ENCODE assay signal across 8 mouse cellular contexts in the genomic region with DNA sequence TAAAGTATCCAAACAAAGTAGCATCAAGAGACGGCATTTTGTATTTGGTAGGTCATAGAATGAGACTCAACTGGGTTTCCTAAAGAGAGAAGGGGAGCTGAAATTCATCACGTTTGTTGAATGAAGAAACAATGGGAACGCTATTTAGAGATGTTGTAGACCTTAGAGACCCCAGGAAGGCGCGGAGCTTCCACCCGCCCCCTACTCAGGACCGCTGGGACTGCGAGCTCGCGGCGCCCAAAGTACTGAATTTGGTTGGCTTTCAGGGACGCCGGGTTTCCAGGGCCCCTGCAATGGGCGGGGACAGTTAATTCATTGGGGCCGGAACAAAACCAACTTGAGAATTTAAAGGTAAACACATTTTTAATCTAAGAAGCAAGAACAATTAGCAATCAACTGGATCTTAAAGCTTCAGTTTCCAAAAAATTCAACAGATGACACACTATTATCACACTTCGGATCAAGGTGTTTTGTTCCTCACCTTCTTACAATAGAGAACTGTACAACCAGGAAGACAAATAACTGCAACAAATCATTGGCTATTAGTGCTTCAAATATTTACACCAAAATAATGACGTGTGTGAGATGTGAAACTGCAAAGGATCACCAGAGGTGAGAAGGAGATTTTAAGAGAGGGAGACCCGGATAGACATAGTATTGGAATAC. TPM values are rescaled to one million over a fixed set of nuclear protein-coding genes. Genes with fewer than 3 reads are reported as not detected.
DNase-seq lines count a peak whose midpoint lies in the region; ATAC-seq and TF ChIP-seq lines count a peak whose summit lies in the region.

A gene (minus strand): TSS at position 236 of the 666 bp plus-strand sequence.

- no peaks in the 10 kb centered on the region for H3K9me3 ChIP-seq in forebrain, embryonic 12.5 days
- no peaks in the 10 kb centered on the region for H3K9me3 ChIP-seq in heart, embryonic 16.5 days (replicated peaks; ENCODE audit: control insufficient read depth, low read length)
- H3K9me3 ChIP-seq in liver, postnatal 0 days (ENCODE audit: low read length) = no peaks in the 10 kb centered on the region
- H3K9me3 ChIP-seq in neural tube, embryonic 14.5 days (ENCODE audit: control insufficient read depth, low read length) = no peaks in the 10 kb centered on the region

- peak within 1 kb of the TSS; percentile 93 for H3K27ac ChIP-seq in forebrain, embryonic 12.5 days
- H3K27ac ChIP-seq in heart, embryonic 16.5 days (ENCODE audit: low read length) = peak within 1 kb of the TSS; percentile 87
- H3K27ac ChIP-seq in liver, postnatal 0 days (ENCODE audit: low read depth) = peak within 1 kb of the TSS; percentile 75
- peak within 1 kb of the TSS; percentile 90 for H3K27ac ChIP-seq in neural tube, embryonic 14.5 days (ENCODE audit: low read depth, low read length)

- TF ChIP-seq EP300 in liver, postnatal 0 days (IDR thresholded peaks at IDR 0.05; ENCODE audit: low read depth) = 0 out of 2 replicates have a peak, but pooled peaks have one; percentile 23

- peak within 1 kb of the TSS; percentile 61 for H3K4me3 ChIP-seq in forebrain, embryonic 12.5 days (replicated peaks)
- H3K4me3 ChIP-seq in heart, embryonic 16.5 days (ENCODE audit: low read length) = peak within 1 kb of the TSS; percentile 75
- peak within 1 kb of the TSS; percentile 71 for H3K4me3 ChIP-seq in liver, postnatal 0 days (ENCODE audit: low read depth, low read length)
- peak within 1 kb of the TSS; percentile 55 for H3K4me3 ChIP-seq in neural tube, embryonic 14.5 days (ENCODE audit: low read depth, low read length)

- WGBS in forebrain, embryonic 12.5 days = 2% methylated on average over 18 of the region's 18 CpGs
- 2% methylated on average over 18 of the region's 18 CpGs for WGBS in heart, embryonic 16.5 days
- 2% methylated on average over 18 of the region's 18 CpGs for WGBS in liver, postnatal 0 days (ENCODE audit: insufficient replicate concordance)
- WGBS in neural tube, embryonic 14.5 days = 2% methylated on average over 18 of the region's 18 CpGs

- ATAC-seq in forebrain, embryonic 12.5 days (ENCODE audit: low FRiP score) = peak; percentile 89
- peak; percentile 78 for ATAC-seq in heart, embryonic 16.5 days (replicated peaks; ENCODE audit: extremely low read depth, insufficient read depth, low FRiP score)
- ATAC-seq in liver, postnatal 0 days = peak; percentile 77
- peak; percentile 81 for ATAC-seq in neural tube, embryonic 14.5 days (ENCODE audit: low read depth)

- H3K4me1 ChIP-seq in forebrain, embryonic 12.5 days = peaks cover 14% of the 10 kb centered on the region
- H3K4me1 ChIP-seq in heart, embryonic 16.5 days (ENCODE audit: control insufficient read depth, insufficient read depth, low read length) = peaks cover 13% of the 10 kb centered on the region
- peaks cover 2% of the 10 kb centered on the region; the same call in 1 of the 2 replicates for H3K4me1 ChIP-seq in liver, postnatal 0 days (ENCODE audit: insufficient read depth)
- 0 out of 2 replicates have a peak, but pooled peaks cover 7% of the 10 kb centered on the region for H3K4me1 ChIP-seq in neural tube, embryonic 14.5 days (ENCODE audit: control insufficient read depth, insufficient read depth, low read length)

- peak within 1 kb of the TSS; percentile 66 for H3K4me2 ChIP-seq in forebrain, embryonic 12.5 days
- H3K4me2 ChIP-seq in heart, embryonic 16.5 days (ENCODE audit: low read depth, low read length) = peak within 1 kb of the TSS; percentile 97
- H3K4me2 ChIP-seq in liver, postnatal 0 days (ENCODE audit: low read depth, low read length) = peak within 1 kb of the TSS; percentile 78
- peak within 1 kb of the TSS; percentile 67 for H3K4me2 ChIP-seq in neural tube, embryonic 14.5 days (ENCODE audit: low read depth, low read length)

- 0 out of 2 replicates have a peak, but pooled peaks cover 8% of the 10 kb centered on the region for H3K36me3 ChIP-seq in forebrain, embryonic 12.5 days (replicated peaks)
- no peaks in the 10 kb centered on the region for H3K36me3 ChIP-seq in heart, embryonic 16.5 days (ENCODE audit: control insufficient read depth, insufficient read depth)
- H3K36me3 ChIP-seq in liver, postnatal 0 days (replicated peaks; ENCODE audit: insufficient read depth, low read length) = no peaks in the 10 kb centered on the region
- H3K36me3 ChIP-seq in neural tube, embryonic 14.5 days (ENCODE audit: control insufficient read depth, insufficient read depth, low read length) = no peaks in the 10 kb centered on the region

- no peaks in the 10 kb centered on the region for H3K27me3 ChIP-seq in forebrain, embryonic 12.5 days
- no peaks in the 10 kb centered on the region for H3K27me3 ChIP-seq in heart, embryonic 16.5 days (ENCODE audit: control insufficient read depth, insufficient read depth, low read length)
- no peaks in the 10 kb centered on the region for H3K27me3 ChIP-seq in liver, postnatal 0 days (ENCODE audit: insufficient read depth, low read length)
- no peaks in the 10 kb centered on the region for H3K27me3 ChIP-seq in neural tube, embryonic 14.5 days (ENCODE audit: control insufficient read depth, insufficient read depth, low read length)

- TF ChIP-seq CTCF in liver, postnatal 0 days (IDR thresholded peaks at IDR 0.05; ENCODE audit: low read depth) = no peak

- peak within 1 kb of the TSS; percentile 74 for H3K9ac ChIP-seq in forebrain, embryonic 12.5 days
- peak within 1 kb of the TSS; percentile 79 for H3K9ac ChIP-seq in heart, embryonic 16.5 days (ENCODE audit: low read length)
- H3K9ac ChIP-seq in liver, postnatal 0 days (replicated peaks) = peak within 1 kb of the TSS; percentile 72
- peak within 1 kb of the TSS; percentile 69 for H3K9ac ChIP-seq in neural tube, embryonic 14.5 days (replicated peaks; ENCODE audit: low read depth, low read length)

- peak; percentile 63 for DNase-seq in ES-CJ7 (ENCODE audit: low read depth, low spot score)
- DNase-seq in c-Kit-positive CD71-positive TER-119-negative erythroid progenitor cells, embryonic 14.5 days (ENCODE audit: low read depth) = peak; percentile 82
- peak; percentile 71 to 85 for DNase-seq in kidney, postnatal 25 days
- DNase-seq in liver, postnatal 0 days = peak; percentile 76
- DNase-seq in thymus, postnatal 0 days (ENCODE audit: low spot score) = peak; percentile 79

RNA-seq across cellular contexts. Expression of the gene that starts here (rescaled TPM):
- polyA plus RNA-seq in forebrain, embryonic 12.5 days (2016; fragmentation: Nextera tagmentation; extraction: Ambion mirVana) = 39.2 and 47.0 TPM in 2 replicates
- 34.6 and 39.4 TPM in 2 replicates for polyA plus RNA-seq in heart, embryonic 16.5 days (2015; fragmentation: Nextera tagmentation; extraction: Ambion mirVana)
- polyA plus RNA-seq in liver, postnatal 0 days (2015; fragmentation: Nextera tagmentation; extraction: Ambion mirVana) = 11.3 and 12.5 TPM in 2 replicates
- 45.6 and 51.0 TPM in 2 replicates for polyA plus RNA-seq in neural tube, embryonic 14.5 days (2014; fragmentation: Nextera tagmentation; extraction: Ambion mirVana)
- polyA plus RNA-seq in thymus, postnatal 0 days (2015; fragmentation: Nextera tagmentation; extraction: Ambion mirVana) = 58.7 and 61.6 TPM in 2 replicates

Comparison
In these comparisons a context has a peak if more than half of its experiments do, and no peak if none do; other contexts are left out.
1. Peak in every context shown above with its lines: DNase-seq, ATAC-seq, H3K4me3 ChIP-seq and H3K27ac ChIP-seq.